Mouse (Mus musculus): ENCODE data around the gene Tanc2.

Tanc2 gene

DNA sequence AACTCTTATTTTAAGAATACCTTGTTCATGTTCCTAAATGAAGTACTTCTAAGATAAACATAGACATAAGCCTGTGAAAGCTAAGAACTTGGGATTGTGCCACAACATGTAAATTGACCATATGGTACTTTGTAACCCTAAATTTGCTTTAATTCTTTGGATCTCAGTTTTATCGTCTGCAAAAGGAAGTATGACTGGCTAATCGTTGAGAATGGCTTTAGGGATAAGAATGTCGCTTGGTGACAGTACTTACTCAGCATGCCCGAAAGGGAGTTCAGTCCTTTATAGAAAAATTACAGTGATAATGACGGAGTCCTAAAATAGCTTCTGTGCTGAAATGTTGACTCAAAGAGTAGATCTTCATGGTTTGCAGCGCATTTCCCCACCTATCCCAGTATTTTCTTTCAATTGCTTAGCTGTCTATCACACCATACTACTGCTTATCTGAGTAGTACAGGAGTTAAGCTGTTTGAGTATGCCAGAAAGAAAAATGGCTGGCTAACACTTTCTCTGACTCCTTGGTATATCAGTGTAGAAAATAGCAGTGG is 246.6 kb downstream of the Tanc2 start:
- no peak for DNase-seq

DNA sequence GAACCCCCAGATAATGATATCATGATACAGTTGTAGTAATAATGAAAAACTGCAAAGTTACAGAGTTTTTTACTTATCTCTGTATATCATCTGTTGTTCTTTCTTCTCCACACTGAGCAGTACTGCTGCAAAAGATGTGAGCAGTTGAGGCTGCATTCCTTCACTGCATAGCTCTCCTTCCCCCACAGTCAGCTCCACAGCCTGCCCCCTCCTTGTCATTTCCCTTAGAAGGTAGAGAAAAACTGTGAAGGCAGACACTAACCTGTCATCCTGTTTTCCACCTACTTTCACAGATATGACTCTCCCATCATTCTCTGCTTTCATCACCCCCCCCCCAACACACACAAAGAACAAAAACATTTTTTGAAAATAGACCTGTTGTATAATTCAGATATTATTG is 248.2 kb downstream of the Tanc2 start:
- no peak for DNase-seq

DNA sequence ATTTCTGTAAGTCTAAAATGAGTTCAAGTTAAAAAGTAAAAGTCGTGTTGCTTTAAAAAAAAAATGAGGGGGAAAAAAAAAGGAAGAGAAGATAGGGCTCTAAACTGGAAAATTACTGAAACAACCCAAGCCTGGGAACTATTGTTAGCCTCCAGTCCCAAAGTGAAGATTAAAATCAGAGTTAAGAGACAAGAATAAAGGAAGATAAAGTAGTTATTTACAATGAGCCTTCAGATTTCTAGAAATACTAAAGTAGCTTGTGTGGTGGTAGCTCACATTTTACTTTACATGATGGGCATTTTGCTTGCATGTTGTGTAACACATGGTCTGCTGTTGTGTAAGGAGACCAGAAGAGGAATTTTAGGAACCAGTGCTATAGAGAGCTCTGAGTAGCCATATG is 256.1 kb downstream of the Tanc2 start:
- no peak for DNase-seq

DNA sequence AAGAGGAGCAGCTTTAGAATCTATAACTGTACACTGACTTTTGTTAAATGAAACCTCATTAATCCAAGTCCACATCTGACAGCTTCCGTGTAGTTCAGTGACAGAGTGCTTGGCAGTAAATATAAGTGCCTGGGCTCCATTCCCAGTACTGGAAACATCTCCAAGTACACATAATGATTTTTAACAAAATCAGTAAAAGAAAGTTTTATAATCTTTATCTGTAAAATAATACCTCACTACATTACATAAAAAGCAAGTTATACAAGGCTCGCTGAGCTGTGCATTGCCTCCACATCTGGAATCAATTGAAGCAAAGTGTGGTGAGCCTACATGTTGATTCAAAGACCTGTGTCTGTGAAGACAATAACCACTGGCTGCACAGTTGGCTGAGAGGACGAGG is 265.7 kb downstream of the Tanc2 start:
- no peak for DNase-seq

DNA sequence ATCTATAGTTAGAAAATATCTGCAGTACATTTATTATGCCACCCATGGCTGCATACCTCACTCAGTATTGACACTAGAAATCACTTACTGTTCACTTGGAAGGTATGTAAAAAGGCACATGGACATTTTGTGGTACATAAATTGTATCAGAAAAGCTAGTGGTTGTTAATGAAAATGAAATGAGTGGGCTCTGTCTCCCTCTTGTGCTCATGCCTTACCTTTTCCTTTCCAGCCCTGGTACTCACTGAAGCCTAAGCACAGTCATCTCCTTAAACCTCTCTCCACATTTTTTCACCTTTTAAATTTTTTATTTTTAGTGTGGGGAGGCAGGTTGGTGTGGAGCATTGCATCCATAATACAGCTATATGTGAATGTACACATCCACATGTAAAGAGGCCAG is 268.3 kb downstream of the Tanc2 start:
- no peak for DNase-seq

DNA sequence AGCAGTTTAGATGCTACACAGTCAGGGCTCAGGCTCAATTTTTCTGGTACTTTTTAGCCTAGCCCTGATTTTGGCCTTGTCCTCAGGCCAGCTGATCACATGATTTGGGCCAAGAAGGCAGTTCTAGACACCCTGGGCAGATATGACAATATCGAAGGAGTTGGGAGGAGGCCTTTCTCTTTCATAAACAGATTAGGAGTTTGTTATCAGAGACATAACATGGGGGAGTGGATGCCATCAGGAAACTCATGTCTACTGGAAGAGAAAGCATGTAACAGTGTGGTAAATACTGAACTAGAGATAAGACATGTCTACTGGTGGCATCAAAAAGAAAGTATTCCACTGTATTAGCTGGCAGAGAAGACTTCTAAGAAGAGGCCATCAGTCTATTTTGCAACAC is 295.8 kb downstream of the Tanc2 start:
- DNase-seq, result no peak

DNA sequence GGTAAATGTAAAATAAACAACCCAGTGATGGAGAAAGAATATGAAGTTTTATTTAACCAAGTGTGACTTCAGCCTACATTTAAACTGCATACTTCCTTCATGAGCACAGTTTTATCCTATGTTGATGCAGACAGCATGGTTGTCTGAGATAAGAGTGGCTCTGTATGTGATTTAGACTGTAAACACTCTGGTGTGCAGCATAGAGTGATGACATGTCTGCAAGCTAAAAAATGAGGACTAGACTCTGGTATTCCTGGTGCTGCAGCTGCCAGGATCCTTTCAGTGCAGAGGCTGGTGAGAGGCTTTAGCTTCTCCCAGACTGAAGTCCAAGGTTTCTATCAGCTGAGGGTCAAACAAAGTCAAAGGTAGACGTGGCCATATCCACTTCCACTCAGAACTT is 297.5 kb downstream of the Tanc2 start:
- no peak for DNase-seq

DNA sequence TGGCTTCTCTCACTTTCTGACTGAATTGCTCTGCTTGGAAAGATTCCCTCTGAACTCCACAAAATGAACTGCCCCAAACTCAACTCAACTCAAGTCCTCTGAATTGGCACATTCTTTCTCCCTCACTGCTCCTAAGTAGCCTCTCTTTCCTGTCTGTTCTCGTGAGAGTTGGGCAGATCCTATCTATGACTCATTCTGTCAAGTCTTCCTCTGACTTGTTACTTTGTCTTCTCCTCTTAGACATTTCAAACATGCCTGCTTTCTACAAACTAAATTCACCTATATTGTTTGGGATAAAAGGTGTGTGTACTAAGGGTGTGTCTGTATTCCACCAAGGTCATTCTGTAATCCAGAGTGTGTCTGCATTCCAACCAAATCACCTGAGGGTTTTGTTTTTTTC is 309.4 kb downstream of the Tanc2 start:
- no peak for DNase-seq

DNA sequence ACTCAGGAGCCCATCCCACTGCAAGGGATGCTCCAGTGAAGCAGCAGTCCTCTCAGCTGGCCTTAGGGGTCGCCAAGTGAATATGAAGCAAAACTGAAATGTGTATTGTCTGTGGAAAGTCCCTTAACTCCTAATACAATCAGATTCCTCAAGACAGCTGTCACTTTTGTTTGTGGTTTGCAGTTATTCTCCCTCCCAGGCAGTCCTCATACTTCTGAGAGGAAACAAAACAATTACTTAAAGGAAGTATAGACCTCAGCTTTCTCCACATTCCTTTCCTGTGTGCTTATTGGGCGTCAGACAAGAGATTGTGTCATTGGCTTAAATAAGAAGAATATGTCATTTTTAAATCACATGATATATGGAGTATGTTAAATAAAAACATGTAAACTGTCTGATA is 311.7 kb downstream of the Tanc2 start:
- DNase-seq, result no peak

DNA sequence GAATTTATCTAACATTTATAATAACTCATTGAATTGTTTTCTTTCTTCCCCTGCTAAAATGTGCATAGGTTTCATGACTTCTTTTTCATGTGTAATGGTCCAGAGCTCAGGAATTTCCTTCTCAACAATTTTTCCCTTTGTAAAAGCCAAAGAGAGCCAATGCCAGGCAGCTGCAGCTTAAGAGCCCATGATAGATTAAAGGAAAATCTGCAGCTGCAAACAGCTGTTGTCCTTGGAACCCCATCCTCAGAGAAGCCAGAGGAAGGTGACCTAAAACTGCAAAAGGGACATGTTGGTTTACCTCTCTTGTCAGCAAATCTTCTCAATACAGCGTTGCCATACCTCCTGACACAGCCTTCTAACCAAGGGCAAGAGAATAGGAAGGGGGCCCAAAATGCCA is 313.2 kb downstream of the Tanc2 start:
- DNase-seq, result peak in 1 of 2 experiments; percentile 20

DNA sequence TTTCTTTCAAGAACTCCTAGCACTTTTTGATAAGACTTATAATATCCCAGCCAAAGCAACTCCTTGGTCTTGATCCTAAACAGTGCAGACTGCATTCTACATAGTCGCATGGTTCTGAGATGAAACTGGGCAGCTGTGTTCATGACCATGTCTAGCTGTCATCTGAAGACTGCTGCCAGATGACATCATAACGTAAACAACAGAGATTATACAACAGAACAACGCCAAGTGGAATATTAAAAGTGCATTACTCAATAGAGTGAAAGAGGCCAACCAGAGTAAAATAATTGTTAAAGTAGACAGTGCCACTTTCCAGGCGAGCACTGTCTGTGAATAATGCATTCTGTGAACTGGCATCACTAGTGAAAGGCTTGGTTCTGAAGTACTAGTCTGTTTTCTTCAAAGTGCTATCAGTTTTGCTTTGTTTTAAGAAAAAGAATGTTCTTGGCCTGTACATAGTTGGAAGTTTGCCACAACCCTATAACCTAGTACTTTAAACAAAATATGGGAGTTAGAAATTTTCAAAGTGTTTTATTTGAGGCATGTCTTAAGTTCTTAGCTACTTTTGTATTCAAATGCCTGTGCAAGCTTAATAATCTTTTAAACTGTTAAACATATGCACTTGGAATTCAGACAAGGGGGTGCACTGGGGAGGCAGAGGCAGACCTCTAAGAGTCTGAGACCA is 315.9 kb downstream of the Tanc2 start:
- DNase-seq, result peak in 1 of 2 experiments; percentile 37

DNA sequence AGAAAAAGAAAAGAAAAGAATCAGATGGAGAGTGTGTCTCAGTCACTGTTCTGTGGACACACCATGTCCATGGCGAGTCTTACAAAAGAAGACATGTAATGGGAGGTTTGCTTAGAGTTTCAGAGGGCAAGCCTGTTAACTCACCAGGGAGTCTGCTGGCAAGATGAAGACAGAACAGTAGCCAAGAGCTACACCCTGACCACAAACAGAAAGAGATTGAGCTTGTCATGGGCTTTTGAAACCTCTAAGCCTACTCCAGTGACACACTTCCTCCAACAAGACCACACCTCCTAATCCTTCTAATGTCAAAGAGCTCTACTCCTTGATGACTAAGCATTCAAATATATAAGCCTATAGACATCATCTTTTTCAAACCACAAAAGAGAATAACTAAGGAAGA is 317.6 kb downstream of the Tanc2 start:
- no peak for DNase-seq

DNA sequence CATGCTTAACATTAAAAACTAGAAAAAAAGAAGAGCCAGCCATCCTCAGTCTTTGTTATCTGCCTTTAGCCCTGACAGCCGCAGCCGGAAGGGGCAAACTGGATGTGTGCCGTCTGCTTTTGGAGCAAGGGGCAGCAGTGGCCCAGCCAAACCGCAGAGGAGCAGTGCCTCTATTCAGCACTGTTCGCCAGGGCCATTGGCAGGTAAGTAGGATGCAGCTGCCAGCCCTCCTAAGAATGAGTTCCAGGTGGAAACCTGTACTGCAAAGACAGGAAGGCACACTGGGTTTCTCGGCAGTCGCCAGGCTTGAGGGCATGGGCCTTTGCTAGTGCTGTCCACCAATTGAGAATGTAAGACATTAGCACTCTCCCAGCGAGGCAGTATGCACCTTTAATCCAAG is 319.1 kb downstream of the Tanc2 start:
- DNase-seq, result no peak

DNA sequence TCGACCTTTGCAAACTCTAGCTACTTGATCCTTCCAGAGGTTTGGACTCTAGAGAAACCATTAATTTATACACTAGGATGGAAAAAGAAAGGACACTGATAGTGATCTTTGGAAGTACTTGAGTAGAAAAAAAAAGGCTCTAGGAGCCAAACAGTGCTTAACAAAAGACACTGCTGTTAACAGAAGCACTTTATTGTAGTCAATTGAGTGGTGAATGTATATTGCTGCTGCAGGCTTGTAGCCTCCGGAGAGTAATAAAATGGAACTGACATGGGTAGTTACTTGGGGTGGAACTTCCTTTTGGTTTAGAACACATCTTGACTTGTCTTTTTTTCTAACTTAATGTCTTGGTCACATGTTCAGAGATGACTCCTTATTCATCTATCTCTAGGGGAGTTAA is 319.8 kb downstream of the Tanc2 start:
- no peak for DNase-seq

DNA sequence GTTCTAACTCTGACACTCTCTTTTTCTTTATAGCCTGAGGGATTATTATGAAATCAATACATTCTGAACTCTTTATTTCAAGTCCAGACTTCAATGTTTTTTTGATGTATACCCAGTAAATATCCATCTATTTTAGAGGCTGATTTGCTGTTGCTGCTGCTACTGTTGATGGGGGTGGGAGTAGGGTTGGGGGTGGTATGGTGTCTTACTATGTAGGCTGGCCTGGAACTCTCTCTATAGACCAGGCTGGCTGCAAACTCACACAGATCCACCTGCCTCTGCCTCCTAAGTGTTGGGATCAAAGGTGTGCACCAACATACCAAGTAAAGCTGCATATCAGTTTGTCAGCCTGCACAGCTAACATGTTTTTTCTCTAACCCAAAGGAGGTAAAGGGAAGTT is 321.4 kb downstream of the Tanc2 start:
- no peak for DNase-seq

DNA sequence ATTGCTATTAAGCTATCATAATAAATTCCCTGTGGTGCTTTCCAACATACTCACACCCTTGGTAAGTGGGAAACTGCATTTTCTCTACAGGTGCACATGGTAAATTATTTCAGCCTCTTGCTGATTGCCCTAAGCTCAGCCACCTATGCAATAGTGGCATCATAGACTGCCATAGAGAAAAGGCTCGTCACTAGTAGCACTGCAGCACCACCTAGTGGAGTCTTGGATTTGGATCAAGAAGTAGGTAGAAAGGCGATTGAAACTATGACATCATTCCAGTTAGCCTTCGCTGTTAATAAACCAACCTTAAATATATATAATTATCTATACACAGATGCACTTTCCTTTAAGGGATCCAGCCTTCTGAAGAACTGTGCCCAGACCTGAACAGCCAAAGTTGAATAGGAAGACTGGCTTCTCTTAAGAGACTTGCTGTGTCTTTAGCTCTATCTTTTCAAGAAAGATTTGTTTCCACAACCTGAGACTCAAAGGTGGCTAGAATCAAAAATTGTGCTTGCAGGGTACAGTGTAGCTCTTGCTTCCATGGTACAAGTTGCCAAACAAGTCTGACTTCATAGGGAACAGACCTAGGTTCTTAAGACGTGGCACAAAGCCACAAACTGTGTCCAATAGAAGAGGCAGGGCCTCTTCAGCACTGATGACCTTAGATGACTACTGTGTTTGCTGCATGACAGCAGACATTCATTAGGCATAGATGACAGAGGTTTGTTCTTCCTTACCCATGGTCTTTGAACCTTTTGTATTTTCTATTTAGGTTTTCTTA is 322.0 kb downstream of the Tanc2 start:
- peak; percentile 63 to 78 for DNase-seq

DNA sequence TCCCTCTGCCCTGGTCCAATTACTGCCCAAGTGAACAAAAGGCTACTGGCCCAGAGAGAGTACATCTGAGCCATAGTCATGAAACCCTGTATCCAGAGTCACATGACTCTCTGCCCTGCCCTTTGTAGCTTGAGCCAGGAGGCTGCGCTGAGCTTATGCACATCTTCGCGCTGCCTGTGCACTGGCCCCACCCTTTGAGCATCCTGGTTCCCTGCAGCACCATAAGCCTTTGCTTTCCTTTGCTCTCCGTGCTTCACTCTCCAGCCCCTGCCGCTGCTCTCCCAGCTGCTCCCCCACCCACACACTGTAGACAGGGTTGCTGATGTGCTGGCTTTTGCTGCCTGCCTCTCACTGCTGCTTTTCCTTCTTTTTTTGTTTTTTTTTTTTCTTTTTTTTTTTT is 323.8 kb downstream of the Tanc2 start:
- DNase-seq, result no peak

DNA sequence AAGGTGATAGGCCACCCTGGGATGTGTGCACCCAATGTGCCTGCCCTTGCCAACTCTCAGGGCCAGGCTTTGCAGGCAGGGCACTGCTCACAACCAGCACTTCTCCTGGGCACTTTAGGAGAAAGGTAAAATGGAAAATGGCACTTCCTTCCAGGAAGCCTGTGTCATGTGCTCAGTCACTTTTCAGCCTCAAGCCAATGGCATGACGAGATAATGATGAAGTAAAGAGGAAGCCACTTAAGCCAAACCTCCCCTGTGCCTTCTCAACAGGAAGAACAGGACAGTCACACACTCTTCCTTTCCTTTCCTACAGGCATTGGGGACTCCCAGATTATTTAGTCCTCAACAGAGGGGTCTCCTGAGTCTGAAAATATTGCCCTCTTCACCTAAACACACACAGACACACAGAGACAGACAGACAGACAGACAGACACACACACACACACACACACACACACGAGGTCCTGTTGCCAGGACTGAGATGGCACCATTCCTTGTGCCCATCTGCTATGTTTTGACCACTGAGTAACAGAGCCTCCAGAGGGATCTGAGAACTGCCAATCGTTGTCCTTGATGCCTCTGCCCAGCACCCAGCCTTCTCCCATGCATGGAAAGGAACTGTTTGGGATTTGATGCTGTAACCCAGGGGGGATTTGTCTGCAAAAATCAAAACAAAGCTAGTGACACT is 330.5 kb downstream of the Tanc2 start:
- no peak for DNase-seq

DNA sequence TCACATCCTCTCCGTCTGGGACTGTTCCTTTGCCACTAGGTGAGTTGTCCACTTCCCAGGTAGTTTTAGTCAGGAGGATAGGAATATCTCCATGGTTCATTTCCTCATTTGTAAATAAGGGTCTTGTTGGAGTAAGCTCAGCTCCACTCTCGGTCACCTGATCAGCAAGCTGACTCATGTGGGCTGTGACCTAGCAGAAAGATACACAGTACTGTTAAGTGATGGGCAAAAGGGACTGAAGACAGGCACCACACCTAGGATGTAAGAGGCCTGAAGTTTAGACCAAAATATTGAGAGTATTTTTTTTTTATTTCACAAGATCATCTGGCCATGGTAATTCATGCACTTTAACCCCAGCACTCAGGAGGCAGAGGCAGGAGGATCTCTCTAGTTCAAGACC is 331.1 kb downstream of the Tanc2 start:
- DNase-seq, result no peak

DNA sequence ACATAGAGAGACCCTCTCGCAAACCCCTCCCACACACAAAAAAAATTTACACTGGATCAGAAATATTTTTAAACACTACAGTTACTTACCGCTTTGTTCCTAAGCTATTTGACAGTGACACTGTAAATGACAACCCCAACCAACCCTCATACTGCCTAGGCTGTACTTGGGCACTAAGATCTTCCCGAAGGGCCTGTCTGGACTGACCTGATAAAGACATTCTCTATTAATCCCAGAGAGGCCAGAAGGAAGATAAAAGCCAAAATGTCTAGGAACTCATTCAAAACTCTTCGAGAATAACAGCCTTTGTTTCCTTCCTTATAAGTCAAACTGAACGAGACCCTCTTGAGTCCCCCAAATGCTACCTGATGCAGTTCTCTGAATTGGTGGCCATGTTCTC is 331.5 kb downstream of the Tanc2 start:
- DNase-seq, result no peak

DNA sequence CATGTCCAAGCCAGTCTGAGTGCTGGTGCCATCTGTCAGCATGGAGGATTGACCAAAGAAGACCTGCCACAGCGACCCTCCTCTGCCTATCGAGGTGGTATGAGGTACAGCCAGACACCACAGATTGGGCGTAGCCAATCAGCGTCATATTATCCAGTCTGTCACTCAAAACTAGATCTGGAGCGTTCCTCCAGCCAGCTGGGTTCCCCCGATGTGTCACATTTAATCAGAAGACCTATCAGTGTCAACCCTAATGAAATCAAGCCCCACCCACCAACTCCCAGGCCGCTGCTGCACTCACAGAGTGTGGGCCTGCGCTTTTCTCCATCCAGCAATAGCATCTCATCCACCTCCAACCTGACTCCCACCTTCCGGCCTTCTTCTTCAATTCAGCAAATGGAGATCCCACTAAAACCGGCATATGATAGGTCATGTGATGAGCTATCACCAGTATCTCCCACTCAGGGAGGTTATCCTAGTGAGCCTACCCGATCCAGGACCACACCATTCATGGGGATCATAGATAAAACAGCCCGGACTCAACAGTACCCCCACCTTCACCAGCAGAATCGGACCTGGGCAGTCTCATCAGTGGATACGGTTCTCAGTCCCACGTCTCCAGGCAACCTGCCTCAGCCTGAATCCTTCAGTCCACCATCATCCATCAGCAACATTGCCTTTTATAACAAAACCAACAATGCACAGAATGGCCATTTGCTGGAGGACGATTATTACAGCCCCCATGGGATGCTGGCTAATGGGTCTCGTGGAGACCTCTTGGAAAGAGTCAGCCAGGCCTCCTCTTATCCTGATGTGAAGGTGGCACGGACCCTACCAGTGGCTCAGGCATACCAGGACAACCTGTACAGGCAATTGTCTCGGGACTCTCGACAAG is 333.2 kb downstream of the Tanc2 start:
- no peak for DNase-seq

Data from lung, adult 18-20 months (tissue).